Mouse (Mus musculus) monocyte, adult 5-6 weeks (primary cell): ENCODE data around the gene Trio. TPM values are rescaled to one million over a fixed set of nuclear protein-coding genes. Genes with fewer than 3 reads are reported as not detected.

Source experiments
- ATAC-seq: fragments of 153-309, 156-312 bp; replicated peaks from 2 replicates; pipeline ENCODE4 v1.8.0; 2017; ENCODE audit warnings: mild to moderate bottlenecking; ENCODE audit not compliant: low TSS enrichment, insufficient number of reproducible peaks, severe bottlenecking, poor library complexity, low FRiP score
- total RNA-seq: library from RNA; stranded (forward); fragments of 200-1000, 200-491, 200-594 nt; gene quantifications from 3 replicates; pipeline ENCODE4 v1.2.3, GENCODE M21; 2017

Trio gene
- total RNA-seq, 1 experiment from 2014 or later, result 33.9 TPM

DNA sequence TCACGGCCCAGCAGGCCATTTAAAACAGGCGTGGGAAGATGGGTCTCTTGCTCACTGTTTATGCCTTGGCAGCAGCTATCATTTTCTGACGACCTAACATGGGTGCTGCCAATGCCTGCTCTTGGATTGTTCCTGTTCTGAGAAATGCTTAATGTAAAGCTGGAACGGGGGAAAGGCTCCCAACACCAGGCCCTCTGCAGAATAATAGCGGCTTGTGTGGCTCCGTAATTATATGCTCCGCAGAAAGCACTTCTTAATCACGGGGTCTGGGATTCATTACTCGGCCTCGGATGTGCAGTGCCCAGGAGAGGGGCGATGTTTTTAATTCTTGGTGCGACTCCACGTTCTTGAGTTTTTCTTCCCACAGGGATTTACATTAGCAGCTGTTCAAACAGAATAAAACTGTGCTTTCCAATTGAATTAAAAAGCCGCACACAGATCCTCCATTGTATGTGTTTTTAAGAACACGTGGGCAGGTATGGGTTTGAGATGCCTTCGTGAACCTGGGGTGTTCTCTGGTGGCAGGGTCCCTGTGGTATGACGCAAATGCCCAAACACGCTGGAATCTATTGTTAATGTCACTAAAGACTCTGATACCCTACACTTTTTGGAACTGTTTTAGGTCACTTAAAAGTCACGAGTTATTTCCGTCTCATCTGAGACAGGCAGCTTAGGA lies 228.0 kb downstream of the Trio start:
- no peak for ATAC-seq

GRCm38 (mm10) chr15:27796868-27797222 lies 228.8 kb downstream of the Trio start:
- no peak for ATAC-seq

GRCm38 (mm10) chr15:27795942-27796867 lies 229.4 kb downstream of the Trio start:
- no peak for ATAC-seq

DNA sequence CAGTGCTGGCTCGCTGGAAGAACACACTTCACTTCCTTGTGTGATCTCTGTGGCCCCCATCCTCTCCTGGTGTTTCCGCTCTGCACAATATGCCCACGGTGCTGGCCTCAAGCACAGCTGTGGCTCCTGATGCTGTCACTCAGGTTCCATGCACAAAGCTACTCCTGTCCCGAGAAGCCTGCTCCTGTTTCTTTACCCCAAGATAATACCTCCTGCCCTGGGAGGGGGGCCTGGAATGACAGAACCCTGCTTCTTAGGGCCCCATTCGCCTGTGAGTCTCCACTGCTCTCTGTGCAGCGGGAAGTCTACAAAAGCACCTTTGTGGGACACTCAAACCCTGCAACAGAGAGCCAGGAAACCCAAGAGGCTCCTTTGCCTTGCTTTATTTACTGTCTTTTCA lies 232.4 kb downstream of the Trio start:
- ATAC-seq, result no peak

GRCm38 (mm10) chr15:27792473-27792872 lies 233.2 kb downstream of the Trio start:
- ATAC-seq, result no peak

GRCm38 (mm10) chr15:27791141-27791540 lies 234.5 kb downstream of the Trio start:
- ATAC-seq, result no peak

DNA sequence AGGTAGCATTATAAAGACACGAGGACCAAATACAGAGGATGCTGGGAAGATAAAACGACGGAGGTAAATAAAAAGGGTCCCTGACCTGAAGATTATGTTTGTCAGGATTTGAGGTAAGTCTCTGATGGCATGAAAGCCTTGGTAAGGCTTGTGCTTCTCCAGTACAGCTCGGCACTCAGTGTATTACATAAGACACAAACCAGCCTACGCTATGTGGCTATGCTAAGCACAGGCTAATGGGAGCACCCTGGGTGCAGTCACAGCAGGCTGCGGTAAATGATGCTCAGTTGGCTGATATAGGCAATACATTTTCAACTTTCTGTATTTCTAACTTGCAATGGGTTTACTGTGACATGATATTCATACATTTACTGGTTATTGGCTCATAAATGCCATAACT lies 234.9 kb downstream of the Trio start:
- no peak for ATAC-seq

DNA sequence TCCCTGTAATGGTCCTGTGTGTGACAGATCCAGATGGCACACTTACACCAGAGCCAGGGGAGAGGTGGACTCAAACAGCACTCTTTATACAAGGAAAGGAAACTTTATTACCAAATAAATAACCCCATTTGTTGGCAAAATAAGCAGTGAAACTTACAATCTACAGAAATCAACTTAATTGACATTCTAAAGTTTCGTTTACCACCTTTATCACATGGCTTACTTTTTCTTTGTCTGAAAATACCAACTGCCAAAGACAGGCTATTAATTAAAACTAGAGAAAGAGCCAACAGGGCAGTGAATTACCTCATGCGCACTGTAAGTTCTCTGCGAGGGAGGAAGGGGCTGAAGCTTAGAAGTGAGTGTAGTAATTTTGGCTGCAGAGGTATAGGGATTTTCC lies 236.3 kb downstream of the Trio start:
- ATAC-seq, result no peak

DNA sequence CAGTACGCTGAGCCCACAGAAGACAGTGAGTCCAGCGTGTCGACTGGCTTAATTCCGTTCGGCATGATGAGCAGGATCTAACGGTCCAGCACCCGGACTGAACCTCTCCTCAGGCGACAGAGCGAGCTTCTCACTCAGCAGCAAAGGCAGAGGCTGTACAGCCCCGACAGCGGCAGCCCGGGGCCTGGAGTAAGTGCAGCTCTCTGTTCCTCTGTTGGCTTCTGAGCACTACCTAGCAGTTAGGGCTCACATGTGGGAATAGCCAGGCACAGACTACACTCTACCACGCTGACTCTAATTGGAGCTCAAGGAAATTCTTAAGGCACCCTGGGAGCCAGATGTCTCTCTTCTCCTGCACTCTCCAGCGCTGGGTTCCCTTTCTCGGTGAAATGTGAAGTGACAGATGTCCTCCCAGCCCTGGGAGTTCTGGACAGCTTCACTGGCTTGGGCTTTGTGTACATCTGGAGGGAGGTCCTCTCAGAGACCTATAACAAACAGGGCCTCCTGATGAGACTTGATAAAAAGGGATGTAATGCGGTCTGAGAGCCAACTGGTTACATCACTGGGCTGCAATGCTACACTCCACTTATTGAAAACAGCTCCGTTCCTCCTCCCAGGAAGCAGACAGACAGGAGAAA lies 237.4 kb downstream of the Trio start:
- ATAC-seq, result no peak

- no peak for ATAC-seq
Measured at GRCm38 (mm10) chr15:27787151-27787550, 238.5 kb downstream of the Trio start.

DNA sequence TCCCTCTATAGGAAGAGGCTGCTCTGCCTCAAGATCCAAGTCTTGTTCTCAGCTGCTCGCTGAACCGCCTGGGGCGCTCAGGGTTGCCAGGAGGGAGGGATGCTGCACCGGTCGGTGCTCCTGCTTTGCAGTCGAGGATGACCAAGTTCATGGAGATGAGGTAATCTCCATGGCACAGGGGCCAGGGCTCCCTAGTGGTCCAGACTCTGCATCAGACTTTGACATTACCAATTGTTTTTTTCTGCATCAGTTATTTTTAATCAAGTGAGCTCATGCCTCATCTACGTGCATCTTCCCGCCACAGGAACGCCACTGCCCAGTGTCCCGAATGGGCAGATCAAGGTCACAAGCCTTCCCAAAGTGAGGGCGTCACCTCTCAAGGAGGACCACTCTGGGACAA lies 239.2 kb downstream of the Trio start:
- no peak for ATAC-seq

DNA sequence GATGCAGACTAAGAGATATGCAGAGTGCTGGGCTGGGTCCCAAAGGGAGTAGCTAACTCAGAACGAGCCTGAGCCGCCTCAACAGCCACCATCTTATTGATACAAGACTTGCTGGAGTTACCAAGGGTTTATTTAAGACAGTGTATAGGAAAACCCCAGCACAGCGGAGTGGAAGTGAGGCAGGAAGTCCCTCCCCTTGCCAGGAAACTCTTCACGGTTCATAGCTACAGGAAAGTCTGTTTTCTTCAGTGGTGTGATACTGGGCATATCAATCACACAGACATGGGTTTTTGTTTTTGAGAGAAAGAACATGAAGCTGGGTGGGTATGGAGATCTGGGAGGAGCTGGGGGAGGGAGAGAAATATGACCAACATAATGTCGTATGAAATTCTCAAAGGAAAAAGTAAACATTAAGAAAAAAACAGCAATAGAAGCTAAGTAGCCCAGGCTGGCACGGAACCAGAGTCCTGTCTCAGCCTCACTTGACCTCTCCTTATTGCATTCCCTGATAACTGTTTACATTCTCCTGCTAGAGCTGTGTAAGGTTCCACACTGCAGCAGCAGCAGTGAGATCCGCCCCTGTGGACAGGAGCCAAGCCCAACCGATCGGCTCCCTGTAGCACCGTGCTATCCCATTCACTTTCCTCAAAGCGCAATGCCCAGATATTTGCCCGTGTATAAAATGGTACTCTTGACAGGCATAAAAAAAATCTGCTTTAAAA lies 240.2 kb downstream of the Trio start:
- ATAC-seq, result 0 out of 2 replicates have a peak, but pooled peaks have one; percentile 15

DNA sequence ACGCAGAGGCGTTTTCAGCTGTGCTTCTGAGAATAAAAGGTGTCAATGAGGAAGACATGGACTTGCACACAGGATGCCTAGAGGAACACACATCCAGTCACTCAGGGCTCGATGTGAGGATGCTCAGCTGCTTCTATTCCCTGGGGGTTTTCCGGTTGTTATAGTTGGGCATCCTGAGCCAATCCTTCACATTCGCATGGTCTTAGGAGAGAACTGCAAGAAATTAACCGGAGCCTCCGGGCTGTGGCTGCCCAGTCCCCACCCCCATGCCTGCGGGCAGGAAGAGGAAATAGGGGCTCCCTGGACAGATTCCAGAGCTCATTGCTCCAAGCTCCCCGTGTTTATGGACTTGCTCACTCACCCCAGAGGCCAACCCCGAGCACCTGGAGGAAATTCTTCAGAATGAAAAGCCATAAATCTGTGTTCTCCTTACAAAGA lies 241.5 kb downstream of the Trio start:
- no peak for ATAC-seq

GRCm38 (mm10) chr15:27783541-27784125 lies 242.0 kb downstream of the Trio start:
- ATAC-seq, result peak; percentile 27; the same call in 1 of the 2 replicates

GRCm38 (mm10) chr15:27783092-27783491 lies 242.6 kb downstream of the Trio start:
- ATAC-seq, result peak; percentile 68

DNA sequence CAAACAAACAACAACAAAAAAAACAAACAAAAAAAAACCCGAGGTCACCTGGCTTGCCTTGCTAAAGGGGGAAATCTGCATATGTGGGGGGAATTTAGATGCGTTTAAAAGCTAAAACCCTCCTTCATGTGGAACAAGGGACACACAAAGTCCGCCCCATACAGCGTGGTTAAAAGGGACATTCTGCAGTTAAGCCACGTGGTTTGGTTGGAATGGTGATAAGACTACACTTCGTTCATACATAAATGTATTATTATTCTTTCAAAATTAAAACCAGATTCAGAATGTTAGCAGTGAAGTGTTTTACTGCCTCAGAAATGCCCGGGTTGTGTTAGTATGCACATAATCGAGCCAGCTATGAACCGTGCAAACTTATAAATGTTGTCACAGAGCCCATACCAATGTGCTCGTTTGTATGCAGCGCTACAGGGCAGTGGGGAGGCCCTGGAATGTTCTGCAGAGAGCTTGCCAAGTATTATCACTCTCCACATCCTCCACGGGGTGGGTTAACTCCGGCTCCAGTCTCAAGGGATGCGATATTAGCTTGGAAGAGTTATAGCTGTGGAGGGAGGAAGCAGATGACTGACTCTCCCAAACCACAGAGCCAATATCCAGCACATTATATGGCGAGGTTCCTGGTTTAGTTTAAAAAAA lies 243.1 kb downstream of the Trio start:
- ATAC-seq, result no peak

GRCm38 (mm10) chr15:27779827-27780226 lies 245.8 kb downstream of the Trio start:
- ATAC-seq, result no peak

- ATAC-seq, result no peak
Measured at GRCm38 (mm10) chr15:27779398-27779797, 246.2 kb downstream of the Trio start.
